Mouse (Mus musculus) midbrain, embryonic 12.5 days (tissue): ENCODE measurements around the gene Orai3. TPM values are rescaled to one million over a fixed set of nuclear protein-coding genes. Genes with fewer than 3 reads are reported as not detected.
A peak's percentile ranks its signal among the peaks of the same experiment; 100 is the strongest.

ENCODE experiments used
- ATAC-seq: fragments of 200-750 bp; cut with Nextera tagmentation; 2 replicates; pipeline ENCODE4 v1.8.0; 2017; ENCODE audit warnings: low read depth, moderate TSS enrichment, moderate library complexity; ENCODE audit not compliant: low FRiP score
- H3K27ac ChIP-seq: fragments of 300-500 bp; sonication (generic); replicated peaks from 2 replicates; pipeline ENCODE4 v1.5.1; 2016; ENCODE audit warnings: mild to moderate bottlenecking
- H3K27me3 ChIP-seq: fragments of 300-500 bp; sonication (generic); 2 replicates; pipeline ENCODE4 v1.6.1; 2016; ENCODE audit warnings: mild to moderate bottlenecking
- H3K36me3 ChIP-seq: fragments of 300-500 bp; sonication (generic); 2 replicates; pipeline ENCODE4 v1.6.1; 2016
- H3K4me1 ChIP-seq: fragments of 300-500 bp; sonication (generic); 2 replicates; pipeline ENCODE4 v1.6.1; 2016
- H3K4me2 ChIP-seq: fragments of 300-500 bp; sonication (generic); replicated peaks from 2 replicates; pipeline ENCODE4 v1.6.1; 2016; ENCODE audit warnings: mild to moderate bottlenecking, moderate library complexity
- H3K4me3 ChIP-seq: fragments of 300-500 bp; sonication (generic); 2 replicates; pipeline ENCODE4 v1.5.1; 2016; ENCODE audit warnings: mild to moderate bottlenecking
- H3K9ac ChIP-seq: fragments of 300-500 bp; sonication (generic); replicated peaks from 2 replicates; pipeline ENCODE4 v1.6.1; 2016; ENCODE audit warnings: mild to moderate bottlenecking, moderate library complexity
- H3K9me3 ChIP-seq: fragments of 300-500 bp; sonication (generic); 2 replicates; pipeline ENCODE4 v1.6.1; 2016; ENCODE audit warnings: mild to moderate bottlenecking
- WGBS: fragments of 180-500 bp; shearing (Covaris S2); methylation state at CpG from one replicate; pipeline ENCODE4 v1.1.7; 2016; 5-methylcytosine and 5-hydroxymethylcytosine counted together
- polyA plus RNA-seq: library from polyadenylated mRNA; unstranded; fragments of >200 nt; fragmentation: Nextera tagmentation; extraction: Ambion mirVana; gene quantifications from 2 replicates; pipeline ENCODE4 v1.2.1, GENCODE M21; 2016

Orai3 gene
- polyA plus RNA-seq, 1 experiment from 2014 or later = 8.1 TPM

DNA sequence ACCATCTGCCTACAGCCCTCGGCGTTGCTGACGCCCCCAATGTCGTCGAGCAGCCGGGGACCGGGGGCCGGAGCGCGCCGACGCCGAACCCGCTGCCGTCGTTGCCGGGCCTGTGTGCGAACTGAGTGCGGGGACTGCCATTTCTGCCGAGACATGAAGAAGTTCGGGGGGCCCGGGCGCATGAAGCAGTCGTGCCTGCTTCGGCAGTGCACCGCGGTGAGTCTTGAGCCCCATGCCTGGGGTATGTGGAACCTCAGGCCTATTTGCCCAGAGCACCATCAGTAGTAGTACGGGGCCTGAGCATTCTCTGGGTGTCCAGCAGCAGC lies 21.4 kb upstream of the Orai3 start:
- peak overlapping the region; percentile 85 for H3K4me2 ChIP-seq
- ATAC-seq = no peak
- no peaks in the 10 kb centered on the region for H3K9me3 ChIP-seq
- peaks cover 21% of the 10 kb centered on the region for H3K4me1 ChIP-seq
- no peak overlapping the region for H3K27ac ChIP-seq
- no peaks in the 10 kb centered on the region for H3K27me3 ChIP-seq
- H3K36me3 ChIP-seq = peaks cover 54% of the 10 kb centered on the region
- WGBS = 91% methylated on average over 28 of the region's 28 CpGs
- H3K4me3 ChIP-seq = peak overlapping the region; percentile 93
- no peak overlapping the region; the same call in 1 of the 2 replicates for H3K9ac ChIP-seq

- H3K36me3 ChIP-seq = peaks cover 76% of the 10 kb centered on the region
- 85% methylated on average over 19 of the region's 19 CpGs for WGBS
Observed at GRCm38 (mm10) chr7:127750131-127751127, 19.2 kb upstream of the Orai3 start.

GRCm38 (mm10) chr7:127751619-127752018 lies 18.0 kb upstream of the Orai3 start:
- Histone ChIP-seq H3K9ac (no peak overlapping the region), H3K9me3 (no peaks in the 10 kb centered on the region), H3K4me2 (no peak overlapping the region), H3K36me3 (peaks cover 88% of the 10 kb centered on the region), H3K4me3 (no peak overlapping the region), H3K27ac (no peak overlapping the region), H3K4me1 (peaks cover 15% of the 10 kb centered on the region), H3K27me3 (no peaks in the 10 kb centered on the region)
- 94% methylated on average over 5 of the region's 5 CpGs for WGBS
- ATAC-seq = no peak

More at GRCm38 (mm10) chr7:127750131-127751127, 19.2 kb upstream of the Orai3 start:
- H3K27me3 ChIP-seq = no peaks in the 10 kb centered on the region
- no peak overlapping the region; the same call in 1 of the 2 replicates for H3K9ac ChIP-seq
- no peak overlapping the region for H3K27ac ChIP-seq
- H3K4me1 ChIP-seq = peaks cover 13% of the 10 kb centered on the region
- H3K9me3 ChIP-seq = no peaks in the 10 kb centered on the region
- no peak for ATAC-seq
- H3K4me3 ChIP-seq = no peak overlapping the region
- no peak overlapping the region for H3K4me2 ChIP-seq

DNA sequence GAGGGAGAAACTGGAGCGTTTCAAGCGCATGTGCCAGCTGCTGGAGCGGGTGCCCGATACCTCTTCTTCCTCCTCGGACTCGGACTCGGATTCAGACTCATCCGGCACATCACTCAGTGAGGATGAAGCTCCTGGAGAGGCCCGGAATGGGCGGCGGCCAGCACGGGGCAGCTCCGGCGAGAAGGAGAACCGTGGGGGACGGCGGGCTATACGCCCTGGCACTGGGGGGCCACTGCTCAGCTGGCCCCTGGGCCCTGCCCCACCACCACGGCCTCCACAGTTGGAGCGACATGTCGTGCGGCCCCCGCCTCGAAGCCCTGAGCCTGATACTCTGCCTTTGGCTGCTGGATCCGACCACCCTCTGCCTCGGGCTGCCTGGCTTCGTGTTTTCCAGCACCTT lies 17.5 kb upstream of the Orai3 start:
- Histone ChIP-seq H3K4me2 (no peak overlapping the region), H3K36me3 (peaks cover 93% of the 10 kb centered on the region), H3K27me3 (no peaks in the 10 kb centered on the region), H3K4me3 (no peak overlapping the region), H3K27ac (no peak overlapping the region), H3K4me1 (peaks cover 16% of the 10 kb centered on the region), H3K9ac (no peak overlapping the region), H3K9me3 (no peaks in the 10 kb centered on the region)
- no peak for ATAC-seq
- 96% methylated on average over 27 of the region's 27 CpGs for WGBS

DNA sequence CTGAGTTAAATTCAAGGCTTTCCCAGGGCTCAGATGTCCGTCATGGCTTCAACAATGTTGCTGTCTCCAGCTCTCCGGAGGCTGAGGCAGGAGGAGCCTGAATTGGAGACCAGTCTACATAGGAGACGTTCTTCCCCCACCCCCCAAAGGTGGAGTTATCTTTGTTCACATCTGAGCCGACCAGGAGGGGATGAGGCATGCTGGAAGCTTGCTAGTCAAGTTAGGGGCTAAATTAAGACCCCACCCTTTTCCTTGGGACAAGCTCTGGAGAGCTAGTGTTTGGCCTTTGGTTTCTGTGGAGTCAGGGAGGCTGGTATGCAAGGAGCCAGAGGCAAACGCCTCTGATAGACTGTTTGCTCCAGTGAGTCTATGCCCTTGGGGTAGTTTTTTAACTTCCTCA lies 16.5 kb upstream of the Orai3 start:
- no peak for ATAC-seq
- 78% methylated on average over 5 of the region's 5 CpGs for WGBS
- no peak overlapping the region for H3K27ac ChIP-seq
- no peaks in the 10 kb centered on the region for H3K27me3 ChIP-seq
- H3K9ac ChIP-seq = no peak overlapping the region; the same call in 1 of the 2 replicates
- H3K4me2 ChIP-seq = no peak overlapping the region
- H3K36me3 ChIP-seq = peaks cover 100% of the 10 kb centered on the region
- H3K4me1 ChIP-seq = peaks cover 5% of the 10 kb centered on the region
- no peak overlapping the region for H3K4me3 ChIP-seq
- no peaks in the 10 kb centered on the region for H3K9me3 ChIP-seq

DNA sequence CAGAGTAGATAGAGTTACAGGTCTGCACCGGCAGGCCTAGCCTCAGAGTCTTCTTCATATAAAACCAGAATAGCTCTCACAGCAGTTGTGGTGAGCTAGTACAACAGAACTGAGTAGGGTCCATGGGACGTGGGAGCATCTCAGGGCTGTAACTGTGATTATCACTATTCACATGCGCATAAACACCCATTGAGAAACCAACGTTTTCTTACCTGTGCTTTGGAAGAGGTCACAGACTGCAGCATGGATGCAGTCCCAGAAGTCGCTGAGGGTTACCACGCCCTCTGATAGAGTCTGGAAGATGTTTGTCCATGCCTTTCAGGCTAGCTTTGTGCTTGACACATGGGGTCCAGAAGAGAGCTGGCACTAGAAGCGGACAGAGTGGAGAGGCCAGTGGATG lies 15.9 kb upstream of the Orai3 start:
- no peak overlapping the region for H3K9ac ChIP-seq
- WGBS = 92% methylated on average over 7 of the region's 7 CpGs
- H3K9me3 ChIP-seq = no peaks in the 10 kb centered on the region
- 0 out of 2 replicates have a peak, but pooled peaks cover 3% of the 10 kb centered on the region for H3K4me1 ChIP-seq
- H3K36me3 ChIP-seq = peaks cover 100% of the 10 kb centered on the region
- no peak overlapping the region for H3K4me2 ChIP-seq
- H3K27me3 ChIP-seq = no peaks in the 10 kb centered on the region
- H3K27ac ChIP-seq = no peak overlapping the region
- no peak overlapping the region for H3K4me3 ChIP-seq
- no peak for ATAC-seq

DNA sequence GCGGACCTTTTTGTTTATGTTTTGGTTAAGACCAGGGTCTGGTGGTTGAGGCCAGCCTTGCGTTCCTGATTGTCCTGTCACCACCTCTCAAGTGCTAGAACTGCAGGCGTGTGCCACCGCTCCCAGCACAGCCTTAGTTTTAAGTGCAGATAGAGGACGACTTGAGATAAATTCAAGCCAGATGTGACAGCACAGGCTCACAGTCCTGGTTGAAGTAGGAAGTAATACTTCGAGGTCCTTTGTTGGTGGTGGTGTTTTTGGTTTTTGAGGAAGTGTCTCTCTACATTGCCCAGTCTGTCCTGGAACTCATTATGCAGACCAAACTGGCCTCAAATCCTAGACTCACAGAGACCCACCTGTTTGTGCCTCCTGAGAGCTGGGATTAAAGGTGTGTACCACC lies 9.9 kb upstream of the Orai3 start:
- H3K4me2 ChIP-seq = no peak overlapping the region

DNA sequence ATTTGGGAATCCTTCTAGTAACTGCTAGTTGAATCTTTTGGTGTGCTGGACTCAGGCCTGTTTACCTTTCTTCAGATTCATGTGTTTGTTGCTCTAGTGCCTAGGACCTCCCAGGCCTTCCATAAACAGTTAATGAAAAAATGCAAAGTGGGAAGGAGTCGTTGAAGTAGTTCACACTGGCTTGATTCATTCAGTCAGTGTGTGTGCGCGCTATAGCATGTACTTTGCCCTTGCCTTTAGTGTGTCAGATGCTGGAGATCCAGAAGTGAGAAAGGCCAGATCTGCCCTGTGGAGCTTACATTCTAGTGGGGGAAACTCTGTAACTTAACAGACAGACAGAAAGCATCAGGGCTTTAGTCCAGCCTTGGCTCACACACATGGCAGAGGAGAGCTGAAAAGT lies 9.1 kb upstream of the Orai3 start:
- Histone ChIP-seq H3K4me1 (0 out of 2 replicates have a peak, but pooled peaks cover 3% of the 10 kb centered on the region), H3K4me2 (no peak overlapping the region), H3K27ac (no peak overlapping the region), H3K27me3 (no peaks in the 10 kb centered on the region), H3K4me3 (no peak overlapping the region), H3K9ac (no peak overlapping the region), H3K9me3 (no peaks in the 10 kb centered on the region), H3K36me3 (peaks cover 83% of the 10 kb centered on the region)
- 88% methylated on average over 3 of the region's 3 CpGs for WGBS
- ATAC-seq = no peak

More for the DNA sequence above, 9.9 kb upstream of the Orai3 start:
- Histone ChIP-seq H3K4me1 (0 out of 2 replicates have a peak, but pooled peaks cover 3% of the 10 kb centered on the region), H3K9me3 (no peaks in the 10 kb centered on the region), H3K27me3 (no peaks in the 10 kb centered on the region), H3K27ac (no peak overlapping the region), H3K4me3 (no peak overlapping the region), H3K36me3 (peaks cover 83% of the 10 kb centered on the region), H3K9ac (no peak overlapping the region)
- 80% methylated on average over 6 of the region's 6 CpGs for WGBS
- ATAC-seq = no peak

DNA sequence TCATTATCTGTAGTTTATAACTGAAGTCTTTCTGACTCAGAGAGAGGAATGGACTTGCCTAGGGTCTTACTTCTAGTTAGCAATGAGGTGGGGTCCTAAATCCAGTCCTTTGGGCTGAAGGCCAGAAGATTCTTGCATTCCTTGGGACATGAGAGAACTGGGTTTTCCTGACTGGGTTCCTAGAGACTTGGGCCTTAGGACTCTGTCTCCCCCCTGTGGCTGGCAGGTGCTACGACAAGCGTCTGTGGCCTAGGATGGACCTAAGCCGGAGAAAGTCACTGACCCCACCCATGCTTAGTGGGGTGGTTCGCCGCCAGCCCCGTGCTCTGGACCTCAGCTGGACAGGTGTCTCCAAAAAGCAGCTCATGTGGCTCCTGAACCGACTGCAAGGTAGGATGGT lies 8.6 kb upstream of the Orai3 start:
- H3K27me3 ChIP-seq = no peaks in the 10 kb centered on the region

DNA sequence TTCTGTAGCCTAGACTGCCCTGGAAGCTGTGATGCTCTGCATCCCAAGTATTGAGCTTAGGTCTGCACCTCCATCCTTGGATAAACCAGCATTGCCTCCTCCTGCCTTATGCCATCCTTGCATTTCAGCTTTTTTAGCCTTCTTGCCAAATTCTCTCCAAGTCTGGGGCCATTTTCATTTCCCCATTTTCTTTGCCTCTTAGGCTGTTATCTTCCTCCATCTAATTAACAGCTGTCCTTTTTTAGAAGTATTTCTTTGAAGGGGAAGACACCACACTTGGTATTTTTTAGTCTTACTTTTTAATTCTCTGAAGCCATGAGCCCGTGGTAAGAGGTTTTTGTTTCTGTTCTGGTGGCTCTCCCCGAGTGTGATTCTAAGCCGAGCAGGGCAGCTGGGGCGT lies 6.0 kb upstream of the Orai3 start:
- Histone ChIP-seq H3K27ac (no peak overlapping the region), H3K27me3 (no peaks in the 10 kb centered on the region), H3K36me3 (peaks cover 82% of the 10 kb centered on the region), H3K9ac (no peak overlapping the region), H3K4me3 (no peak overlapping the region), H3K4me1 (peaks cover 7% of the 10 kb centered on the region), H3K4me2 (no peak overlapping the region), H3K9me3 (no peaks in the 10 kb centered on the region)
- no peak for ATAC-seq
- WGBS = 93% methylated on average over 4 of the region's 4 CpGs

More for the DNA sequence above, 8.6 kb upstream of the Orai3 start:
- no peaks in the 10 kb centered on the region for H3K9me3 ChIP-seq
- peaks cover 83% of the 10 kb centered on the region for H3K36me3 ChIP-seq
- WGBS = 50% methylated on average over 7 of the region's 7 CpGs
- H3K4me2 ChIP-seq = no peak overlapping the region
- H3K27ac ChIP-seq = no peak overlapping the region
- H3K4me1 ChIP-seq = 0 out of 2 replicates have a peak, but pooled peaks cover 3% of the 10 kb centered on the region
- H3K4me3 ChIP-seq = no peak overlapping the region
- no peak overlapping the region for H3K9ac ChIP-seq
- no peak for ATAC-seq

DNA sequence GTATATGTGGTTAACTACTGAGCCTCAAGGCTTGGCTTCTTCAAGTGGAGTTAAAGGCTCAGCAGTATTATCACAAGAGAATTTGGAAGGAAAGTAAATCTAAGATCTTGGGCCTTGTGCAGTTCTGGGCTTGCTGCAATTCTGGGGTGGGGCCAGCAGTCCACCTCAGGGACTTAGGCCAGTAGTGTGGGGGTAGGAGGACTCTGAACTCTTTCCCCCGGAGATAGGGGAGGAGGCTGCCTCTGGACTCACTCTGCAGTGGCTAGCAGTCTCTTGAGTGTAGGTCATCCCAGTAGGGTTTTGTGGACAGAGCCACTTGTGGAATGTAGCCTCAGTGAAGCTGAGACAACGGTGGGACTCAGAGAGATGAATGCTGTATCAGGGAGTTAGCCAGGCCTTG lies 3.9 kb upstream of the Orai3 start:
- H3K4me3 ChIP-seq = no peak overlapping the region
- H3K27me3 ChIP-seq = no peaks in the 10 kb centered on the region
- H3K27ac ChIP-seq = no peak overlapping the region
- H3K9me3 ChIP-seq = no peaks in the 10 kb centered on the region
- ATAC-seq = no peak
- 89% methylated on average over 2 of the region's 2 CpGs for WGBS
- peaks cover 68% of the 10 kb centered on the region for H3K36me3 ChIP-seq
- no peak overlapping the region for H3K4me2 ChIP-seq
- peaks cover 29% of the 10 kb centered on the region for H3K4me1 ChIP-seq
- H3K9ac ChIP-seq = no peak overlapping the region

DNA sequence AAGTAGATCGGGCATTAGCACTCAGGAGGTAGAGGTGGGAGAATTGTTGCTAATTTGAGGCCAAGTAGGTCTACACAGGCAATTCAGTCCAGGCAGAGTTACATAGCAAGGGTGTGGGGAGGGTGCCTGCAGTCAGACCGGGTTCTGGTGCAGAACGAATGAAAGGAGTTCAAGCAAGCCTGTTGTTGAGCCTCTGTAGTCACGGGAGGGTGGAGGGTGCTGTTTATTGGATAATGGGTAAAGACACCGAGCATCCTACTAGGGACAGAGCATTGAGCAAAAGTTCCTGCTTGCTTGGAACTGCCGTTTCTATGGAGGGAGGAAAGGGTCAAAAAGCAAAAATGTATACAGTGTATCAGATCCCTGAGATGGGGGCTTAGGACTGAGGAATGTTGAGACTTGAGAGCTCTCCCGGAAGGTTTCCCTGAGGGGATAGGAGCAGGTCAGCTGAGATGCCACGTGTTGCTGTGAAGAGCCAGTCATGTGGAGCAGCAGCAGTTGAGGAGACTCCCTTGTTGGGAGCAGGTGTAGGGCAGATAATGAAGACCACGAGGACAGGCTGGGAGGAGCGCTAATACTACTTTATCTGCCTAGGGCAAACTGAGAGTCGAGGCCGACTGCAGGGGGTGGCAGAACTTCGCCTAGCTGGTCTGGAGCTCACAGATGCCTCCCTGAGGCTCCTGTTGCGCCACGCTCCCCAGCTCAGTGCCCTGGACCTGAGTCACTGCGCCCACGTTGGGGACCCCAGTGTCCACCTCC lies 2.6 kb upstream of the Orai3 start:
- Histone ChIP-seq H3K9me3 (no peaks in the 10 kb centered on the region), H3K9ac (no peak overlapping the region), H3K36me3 (peaks cover 62% of the 10 kb centered on the region), H3K4me1 (peaks cover 34% of the 10 kb centered on the region), H3K27ac (no peak overlapping the region), H3K27me3 (no peaks in the 10 kb centered on the region), H3K4me3 (no peak overlapping the region), H3K4me2 (no peak overlapping the region)
- 78% methylated on average over 17 of the region's 17 CpGs for whole genome bisulfite sequencing
- no peak for ATAC-seq
